Mouse (Mus musculus) liver, adult 10 weeks (tissue): ENCODE results near the gene Tmem203. TPM values are rescaled to one million over a fixed set of nuclear protein-coding genes. Genes with fewer than 3 reads are reported as not detected.

ENCODE experiments used
- polyA plus RNA-seq: library from polyadenylated mRNA; stranded (reverse); fragments of 350-450 nt; fragmentation: Illumina TruSeq; extraction: RNeasy Lipid Tissue Mini Kit (QIAGEN cat#74804); gene quantifications from one replicate; pipeline ENCODE4 v1.2.3, GENCODE M21; 2014; ENCODE audit warnings: low read depth, low replicate concordance

Gene Tmem203
- 0.85 TPM for polyA plus RNA-seq

GRCm38 (mm10) chr2:25255284-25255779 is at the start of gene Tmem203:
Gene Tmem203, plus strand, starts transcription at chr2:25255439.

DNA sequence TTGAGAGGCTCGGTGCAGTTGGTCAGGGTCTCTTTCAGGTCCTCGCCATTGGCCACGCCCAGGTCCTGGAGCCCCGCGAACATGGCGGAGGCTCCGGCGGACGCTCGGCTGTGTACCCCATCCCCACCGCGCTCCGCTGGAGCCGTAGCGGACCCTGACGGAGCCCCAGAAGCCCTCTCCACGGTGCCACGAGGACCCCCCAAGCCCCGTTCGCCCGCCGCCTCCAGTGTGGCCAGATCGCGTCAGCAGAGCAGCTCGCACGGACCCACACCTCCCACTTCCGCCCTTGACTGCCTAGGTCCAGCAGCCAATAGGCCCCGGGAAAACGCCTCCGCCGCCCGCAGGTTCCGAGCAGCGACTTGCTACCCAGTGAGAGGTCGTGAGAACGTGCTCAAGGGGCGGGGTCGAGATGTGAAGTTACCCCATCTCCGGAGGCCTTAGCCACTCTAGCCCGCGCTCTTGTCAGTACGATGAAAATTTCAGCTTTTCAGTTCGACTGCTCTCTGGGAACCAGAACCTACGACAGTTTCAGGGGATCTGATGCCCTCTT is 44.0 kb upstream of the Tmem203 start, which contains the start of gene Nelfb:
Nelfb (minus strand) TSS at position 369 of the 550 bp plus-strand sequence.

DNA sequence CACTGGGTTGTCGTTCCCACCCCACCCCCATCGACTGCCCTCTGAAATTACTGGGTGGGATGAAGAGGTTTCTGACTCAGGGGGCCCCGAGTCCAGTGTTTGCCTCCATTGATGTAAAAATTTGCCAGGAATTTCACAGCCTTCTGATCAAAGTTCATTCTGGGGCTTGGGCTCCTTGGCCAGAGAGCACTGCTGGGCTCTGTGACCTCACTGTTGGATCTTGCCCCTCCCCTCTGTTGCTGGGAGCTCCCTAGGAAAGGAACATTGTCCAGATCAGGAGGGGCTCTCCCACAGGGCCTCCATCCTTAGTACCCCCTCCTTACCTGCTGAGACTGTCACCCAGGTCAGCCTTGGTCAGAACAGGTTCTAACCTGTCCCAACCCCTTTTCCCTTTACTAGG is 40.8 kb upstream of the Tmem203 start, which contains the start of gene Stpg3:
Stpg3 (minus strand) TSS at position 194 of the 400 bp plus-strand sequence.

DNA sequence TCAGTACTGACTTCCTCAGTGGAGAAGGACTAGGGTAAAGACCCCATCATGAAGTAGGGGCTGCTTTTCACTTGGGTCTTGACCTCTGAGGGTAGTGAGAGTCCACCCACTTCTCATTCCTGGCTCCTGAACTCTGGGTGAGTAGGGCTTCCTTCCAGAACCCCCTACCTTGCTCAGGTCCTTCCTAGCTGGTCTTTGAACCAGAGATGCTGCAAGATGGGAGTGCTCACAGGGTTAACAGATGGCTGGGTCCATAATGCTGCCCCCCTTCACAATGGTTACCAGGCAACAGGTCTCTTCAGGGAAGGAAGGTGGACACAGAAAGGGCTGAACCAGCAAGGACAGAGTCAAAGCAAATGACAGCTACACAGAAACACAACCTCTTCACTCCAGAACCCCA is 36.8 kb upstream of the Tmem203 start, which contains the start of gene Fam166a:
Fam166a (plus strand) TSS at position 301 of the 400 bp plus-strand sequence.

GRCm38 (mm10) chr2:25224492-25224765 is 30.8 kb upstream of the Tmem203 start, which contains the start of gene Tubb4b:
Gene Tubb4b, minus strand, starts transcription at chr2:25224702.

DNA sequence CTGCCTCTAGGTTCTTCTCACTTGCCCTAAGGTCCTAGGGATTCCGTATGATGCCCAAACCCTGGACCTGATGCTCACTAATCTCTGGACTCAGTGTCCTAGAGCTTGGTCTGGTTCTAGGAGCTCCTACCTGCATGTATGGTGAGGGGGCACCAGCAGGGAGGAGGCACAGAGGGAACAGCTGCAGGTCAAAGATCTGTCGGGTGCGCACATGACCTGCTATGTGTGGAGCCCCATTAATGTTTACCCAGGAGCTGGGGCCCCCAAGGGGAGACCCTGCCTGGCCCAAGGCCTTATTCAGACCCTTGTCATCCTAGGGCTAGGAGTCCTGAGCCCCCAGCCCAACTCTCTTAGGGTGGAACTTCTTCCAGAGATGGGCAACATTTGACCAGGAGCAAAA is 21.2 kb upstream of the Tmem203 start, which contains the start of gene Slc34a3:
Slc34a3 (minus strand) TSS at position 315 of the 400 bp plus-strand sequence.

GRCm38 (mm10) chr2:25236614-25237013 is 18.6 kb upstream of the Tmem203 start, which contains the start of gene Rnf224:
Gene Rnf224, minus strand, starts transcription at chr2:25236787.

GRCm38 (mm10) chr2:25242101-25242506 is 13.1 kb upstream of the Tmem203 start, which contains the start of the genes Rnf208 and Cysrt1:
Gene Rnf208, plus strand, starts transcription at chr2:25242255.
Gene Cysrt1, minus strand, starts transcription at chr2:25242452.

DNA sequence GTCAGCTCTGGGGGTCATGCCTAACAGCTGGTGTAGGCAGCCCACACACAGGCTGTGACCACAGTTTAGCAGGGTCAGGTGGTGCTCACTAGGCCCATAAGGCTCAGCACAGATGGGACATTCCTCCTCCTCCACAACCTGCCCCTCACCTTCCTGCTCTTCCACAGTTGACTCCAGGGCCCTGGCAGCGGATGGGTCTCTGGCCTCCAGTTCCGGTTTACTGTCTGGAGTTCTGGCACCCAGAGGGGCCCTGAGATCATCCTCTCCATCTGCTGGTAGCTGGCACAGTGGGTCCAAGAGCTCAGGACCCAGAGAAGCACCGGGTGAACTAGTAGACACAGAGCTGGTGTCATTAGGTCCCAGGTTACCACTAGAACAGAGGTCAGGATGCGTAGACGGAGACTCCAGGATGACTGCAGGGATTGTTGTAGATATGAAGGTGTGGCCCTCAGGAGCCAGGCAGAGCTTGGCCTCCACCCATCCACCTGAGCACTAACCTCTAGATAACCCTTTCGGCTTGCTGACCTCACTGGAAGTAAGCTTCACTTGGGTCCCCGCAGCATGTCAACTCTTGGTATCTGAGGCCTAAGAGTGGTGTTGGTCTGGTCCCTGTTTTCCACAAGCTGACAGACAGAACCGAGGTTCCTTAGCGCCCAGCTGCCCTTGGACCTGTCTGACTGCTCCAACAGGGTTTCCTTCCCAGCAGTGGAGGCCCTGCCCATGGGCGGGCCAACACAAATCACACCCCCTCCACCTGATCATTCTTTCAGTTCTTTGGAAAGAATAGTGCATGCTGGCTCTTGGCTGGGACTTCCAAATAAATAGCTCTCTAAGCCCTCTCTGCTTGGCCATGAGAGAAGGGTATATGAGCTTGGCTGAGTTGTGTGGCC is 8.8 kb upstream of the Tmem203 start, which contains the start of gene AL732309.1:
AL732309.1 (minus strand) TSS at position 681 of the 890 bp plus-strand sequence.

DNA sequence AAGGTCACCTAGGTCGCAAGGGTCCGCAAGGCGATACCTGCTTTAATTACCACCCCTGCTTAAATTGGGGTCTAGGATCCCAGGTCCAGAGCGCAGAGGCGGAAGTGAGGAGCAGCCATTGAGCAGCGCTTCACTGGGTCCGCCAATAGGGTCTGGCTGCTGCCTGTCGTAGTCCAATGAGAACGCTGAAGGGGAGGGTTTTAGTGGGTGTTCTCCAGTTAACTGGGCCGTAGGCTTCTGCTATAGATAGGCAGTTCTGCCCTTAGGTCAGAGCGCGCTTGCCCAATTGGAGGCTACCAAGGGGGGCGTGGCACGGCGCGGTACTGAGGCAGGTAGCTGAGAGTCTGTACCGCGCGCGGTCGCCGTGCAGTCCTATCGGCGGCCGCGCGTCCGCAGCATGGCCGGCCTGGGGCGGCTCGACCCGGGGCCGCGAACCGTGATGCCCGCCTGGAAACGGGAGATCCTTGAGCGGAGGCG is 7.1 kb downstream of the Tmem203 start, which contains the start of gene Tprn:
Tprn (plus strand) TSS at position 328 of the 477 bp plus-strand sequence.

DNA sequence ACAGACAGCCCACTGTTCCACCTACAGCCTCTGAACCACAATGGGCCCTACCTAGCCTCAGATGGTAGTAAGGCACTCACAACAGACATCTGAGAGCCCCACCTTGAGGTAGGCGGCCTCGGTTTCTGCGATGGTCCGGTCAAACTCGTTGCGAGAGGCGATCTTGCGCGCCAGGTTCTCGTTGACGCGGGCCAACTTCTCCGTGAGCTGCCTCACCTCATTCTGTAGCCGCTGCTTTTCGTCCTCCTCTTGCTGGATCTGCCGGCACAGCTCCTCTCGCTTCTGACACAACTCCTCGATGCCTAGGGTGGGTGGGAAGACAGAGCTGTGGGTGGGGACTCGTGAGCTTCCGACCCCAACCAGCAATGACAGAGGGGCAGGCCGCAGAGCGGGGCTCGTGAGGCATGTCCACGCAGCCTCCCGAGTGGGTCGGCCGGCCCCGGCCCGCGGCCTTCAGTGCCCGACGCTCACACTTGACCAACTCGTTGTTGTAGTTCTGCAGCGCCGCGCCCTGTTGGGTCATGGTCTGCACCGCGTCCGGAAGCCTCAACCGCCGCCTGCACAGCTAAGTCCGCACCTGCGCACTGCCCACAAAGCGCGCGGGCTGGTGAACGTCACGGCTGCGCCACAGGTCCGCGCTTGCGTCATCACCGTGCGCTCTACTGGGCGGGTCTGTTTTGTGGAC is 16.7 kb downstream of the Tmem203 start, which contains the start of the genes Ssna1 and Anapc2:
Ssna1 (minus strand) TSS at position 612 of the 685 bp plus-strand sequence.
Anapc2 (plus strand) TSS at position 652 of the 685 bp plus-strand sequence.

DNA sequence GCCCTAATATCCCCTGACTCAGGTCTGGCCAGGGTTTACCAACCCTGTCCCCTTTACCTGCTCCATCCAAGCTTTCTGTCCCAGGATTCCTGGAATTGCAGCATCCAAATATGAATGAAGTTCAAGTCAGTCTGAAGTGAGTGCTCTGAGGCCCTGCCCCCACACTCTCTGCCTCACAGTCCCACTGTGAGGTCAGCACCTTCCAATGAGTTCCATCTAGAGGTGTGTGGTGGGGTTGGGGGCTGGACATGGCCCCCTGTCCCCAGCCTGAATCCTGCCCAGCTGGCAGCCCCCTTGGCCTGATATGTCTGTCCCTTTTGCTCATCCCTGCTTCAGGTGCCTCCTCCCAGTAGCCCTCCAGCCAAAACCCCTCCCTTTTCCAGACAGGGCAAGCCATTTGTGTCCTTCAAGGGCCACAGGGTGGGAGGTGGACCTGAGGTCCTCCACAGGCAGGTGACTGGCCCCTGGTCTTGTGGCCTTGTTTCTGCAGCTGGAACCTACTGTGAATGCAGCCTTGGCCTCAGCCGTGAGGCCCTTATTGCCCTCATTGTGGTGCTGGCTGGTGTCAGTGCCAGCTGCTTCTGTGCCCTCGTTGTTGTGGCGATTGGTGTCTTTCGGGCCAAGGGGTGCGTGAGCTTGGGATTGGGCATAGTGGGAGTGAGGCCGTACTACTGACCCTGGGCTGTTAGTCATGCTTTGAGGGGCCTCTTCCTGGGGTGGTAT is 32.8 kb downstream of the Tmem203 start, which contains the start of gene Tmem210:
Tmem210 (plus strand) TSS at position 219 of the 723 bp plus-strand sequence.

DNA sequence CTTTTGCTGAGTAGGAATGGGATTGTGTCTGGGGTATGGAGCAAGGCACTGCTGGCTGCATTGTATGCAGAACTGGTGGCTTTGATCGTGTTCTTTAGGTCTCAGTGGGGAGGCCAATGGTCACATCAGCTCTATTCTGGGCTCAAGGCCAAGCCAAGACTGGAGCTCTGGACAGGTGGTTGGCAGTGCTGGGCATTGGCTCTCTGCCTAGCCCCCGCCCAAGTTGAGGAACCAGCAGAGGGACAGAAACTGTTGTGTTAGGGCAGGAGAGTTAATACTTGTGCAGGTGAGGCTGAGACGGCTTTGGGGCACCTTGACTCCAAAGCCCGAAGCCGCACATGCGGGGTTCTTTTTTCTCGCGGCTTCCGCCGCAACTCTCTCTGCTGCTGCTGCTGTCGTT is 34.4 kb downstream of the Tmem203 start, which contains the start of gene Lrrc26:
Lrrc26 (plus strand) TSS at position 265 of the 400 bp plus-strand sequence.

Other genes starting within 250 kb of the Tmem203 start
- 16.6 TPM for gene Nsmf, start 201.1 kb upstream of the Tmem203 start, polyA plus RNA-seq
- gene Entpd8, start 175.1 kb upstream of the Tmem203 start, polyA plus RNA-seq = 33.1 TPM
- not detected for gene Noxa1, start 160.3 kb upstream of the Tmem203 start, polyA plus RNA-seq
- 0.61 TPM for gene Nrarp, start 74.7 kb upstream of the Tmem203 start, polyA plus RNA-seq
- gene Tor4a, start 58.6 kb upstream of the Tmem203 start, polyA plus RNA-seq = 0.56 TPM
- gene Nelfb, start 44.0 kb upstream of the Tmem203 start, polyA plus RNA-seq = 4.3 TPM
- not detected for gene Stpg3, start 40.8 kb upstream of the Tmem203 start, polyA plus RNA-seq
- not detected for gene Fam166a, start 36.7 kb upstream of the Tmem203 start, polyA plus RNA-seq
- 31.1 TPM for gene Tubb4b, start 30.7 kb upstream of the Tmem203 start, polyA plus RNA-seq
- not detected for gene Slc34a3, start 21.1 kb upstream of the Tmem203 start, polyA plus RNA-seq
- not detected for gene Rnf224, start 18.7 kb upstream of the Tmem203 start, polyA plus RNA-seq
- not detected for gene Rnf208, start 13.2 kb upstream of the Tmem203 start, polyA plus RNA-seq
- gene Cysrt1, start 13.0 kb upstream of the Tmem203 start, polyA plus RNA-seq = not detected
- gene AL732309.1, start 8.6 kb upstream of the Tmem203 start, polyA plus RNA-seq = 0.69 TPM
- 0.19 TPM for gene Tprn, start 7.2 kb downstream of the Tmem203 start, polyA plus RNA-seq
- 2.6 TPM for gene Ssna1, start 17.0 kb downstream of the Tmem203 start, polyA plus RNA-seq
- 7.9 TPM for gene Anapc2, start 17.0 kb downstream of the Tmem203 start, polyA plus RNA-seq
- gene Tmem210, start 32.7 kb downstream of the Tmem203 start, polyA plus RNA-seq = not detected
- gene Lrrc26, start 34.5 kb downstream of the Tmem203 start, polyA plus RNA-seq = not detected
- not detected for gene Grin1, start 63.7 kb downstream of the Tmem203 start, polyA plus RNA-seq
- 8.7 TPM for gene Man1b1, start 76.9 kb downstream of the Tmem203 start, polyA plus RNA-seq
- 4.9 TPM for gene Dpp7, start 100.9 kb downstream of the Tmem203 start, polyA plus RNA-seq
- 1.8 TPM for gene Uap1l1, start 110.2 kb downstream of the Tmem203 start, polyA plus RNA-seq
- not detected for gene Sapcd2, start 116.9 kb downstream of the Tmem203 start, polyA plus RNA-seq
- not detected for gene Entpd2, start 140.4 kb downstream of the Tmem203 start, polyA plus RNA-seq
- gene Npdc1, start 143.9 kb downstream of the Tmem203 start, polyA plus RNA-seq = 1.1 TPM
- not detected for gene Fut7, start 167.8 kb downstream of the Tmem203 start, polyA plus RNA-seq
- gene Abca2, start 173.3 kb downstream of the Tmem203 start, polyA plus RNA-seq = 2.0 TPM
- not detected for gene Clic3, start 201.4 kb downstream of the Tmem203 start, polyA plus RNA-seq
- gene Paxx, start 205.7 kb downstream of the Tmem203 start, polyA plus RNA-seq = 57.0 TPM
- gene Ptgds, start 214.6 kb downstream of the Tmem203 start, polyA plus RNA-seq = 2.1 TPM
- gene Lcn12, start 238.5 kb downstream of the Tmem203 start, polyA plus RNA-seq = not detected
- gene Fbxw5, start 245.3 kb downstream of the Tmem203 start, polyA plus RNA-seq = 1.9 TPM
- gene C8g, start 246.3 kb downstream of the Tmem203 start, polyA plus RNA-seq = 156 TPM